Mouse (Mus musculus) thymus, adult 2 months (tissue): ENCODE measurements around the gene Tysnd1. TPM values are rescaled to one million over a fixed set of nuclear protein-coding genes. Genes with fewer than 3 reads are reported as not detected.

Experiments
- DNase-seq: peaks from one replicate; pipeline ENCODE4 v3.0.0; 2021
- H3K27ac ChIP-seq: fragments of 200-500 bp; 2 replicates; pipeline ENCODE4 v1.5.1; 2012; ENCODE audit warnings: low read length, control low read depth; ENCODE audit not compliant: control insufficient read depth, insufficient read depth
- H3K27me3 ChIP-seq: fragments of 200-500 bp; 2 replicates; pipeline ENCODE4 v1.6.1; 2012; ENCODE audit warnings: mild to moderate bottlenecking, low read length, moderate library complexity, mixed read lengths; ENCODE audit not compliant: control insufficient read depth, insufficient read depth
- H3K36me3 ChIP-seq: fragments of 200-500 bp; 2 replicates; pipeline ENCODE4 v1.6.1; 2012; ENCODE audit warnings: mild to moderate bottlenecking, low read length, moderate library complexity; ENCODE audit not compliant: control insufficient read depth, insufficient read depth
- H3K4me1 ChIP-seq: fragments of 200-500 bp; replicated peaks from 2 replicates; pipeline ENCODE4 v1.6.1; 2012; ENCODE audit warnings: low read length; ENCODE audit not compliant: control insufficient read depth, insufficient read depth
- H3K4me3 ChIP-seq: fragments of 200-500 bp; 2 replicates; pipeline ENCODE4 v1.5.1; 2012; ENCODE audit warnings: mild to moderate bottlenecking, low read length, control low read depth, moderate library complexity; ENCODE audit not compliant: control insufficient read depth, insufficient read depth
- CTCF ChIP-seq: fragments of 200-500 bp; IDR thresholded peaks from 2 replicates; pipeline ENCODE4 v1.5.1; 2012; ENCODE audit warnings: mild to moderate bottlenecking, control low read depth, low read length, moderate library complexity, borderline replicate concordance; ENCODE audit not compliant: control insufficient read depth, poor library complexity, insufficient read depth; ENCODE audit errors: extremely low read depth
- POLR2A ChIP-seq: fragments of 200-500 bp; IDR thresholded peaks from 2 replicates; pipeline ENCODE4 v1.6.1; 2012; ENCODE audit warnings: mild to moderate bottlenecking, low read length, control low read depth, moderate library complexity; ENCODE audit not compliant: control insufficient read depth, poor library complexity, insufficient read depth; ENCODE audit errors: extremely low read depth
- WGBS: fragments of 180-500 bp; shearing (Covaris S2); methylation state at CpG from one replicate; pipeline ENCODE4 v1.1.7; 2018; 5-methylcytosine and 5-hydroxymethylcytosine counted together
- polyA plus RNA-seq: library from polyadenylated mRNA; depleted of rRNA; stranded (reverse); fragments of >200 nt; gene quantifications from 2 replicates; pipeline ENCODE4 v1.2.3, GENCODE M21; 2012

Gene Tysnd1
- polyA plus RNA-seq, 1 experiment, result 91.6 TPM

DNA sequence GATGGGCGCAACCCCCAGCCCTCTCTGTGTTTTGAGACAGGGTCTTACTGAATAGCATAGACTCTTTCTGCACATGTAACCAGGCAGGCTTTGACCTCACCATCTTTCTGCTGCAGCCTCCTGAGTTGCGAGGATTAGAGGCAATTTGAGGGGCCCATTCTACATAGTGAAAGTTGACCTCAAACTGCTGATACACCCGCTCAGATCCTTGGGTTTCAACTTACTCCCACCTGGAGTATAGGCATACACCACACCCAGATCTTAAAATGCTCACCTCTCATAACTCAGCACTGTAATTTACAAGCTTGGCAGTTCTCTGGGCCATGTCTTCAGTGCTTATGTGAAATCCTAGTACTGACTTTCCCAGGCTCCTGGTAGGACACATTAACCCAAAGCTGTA is 40.1 kb upstream of the Tysnd1 start:
- H3K27ac ChIP-seq, result no peak overlapping the region
- 91% methylated on average over 3 of the region's 3 CpGs for WGBS
- no peak overlapping the region for H3K4me3 ChIP-seq
- TF ChIP-seq CTCF, result no peak
- TF ChIP-seq POLR2A, result no peak
- H3K27me3 ChIP-seq, result no peaks in the 10 kb centered on the region
- H3K36me3 ChIP-seq, result no peaks in the 10 kb centered on the region
- DNase-seq, result no peak
- no peaks in the 10 kb centered on the region for H3K4me1 ChIP-seq

DNA sequence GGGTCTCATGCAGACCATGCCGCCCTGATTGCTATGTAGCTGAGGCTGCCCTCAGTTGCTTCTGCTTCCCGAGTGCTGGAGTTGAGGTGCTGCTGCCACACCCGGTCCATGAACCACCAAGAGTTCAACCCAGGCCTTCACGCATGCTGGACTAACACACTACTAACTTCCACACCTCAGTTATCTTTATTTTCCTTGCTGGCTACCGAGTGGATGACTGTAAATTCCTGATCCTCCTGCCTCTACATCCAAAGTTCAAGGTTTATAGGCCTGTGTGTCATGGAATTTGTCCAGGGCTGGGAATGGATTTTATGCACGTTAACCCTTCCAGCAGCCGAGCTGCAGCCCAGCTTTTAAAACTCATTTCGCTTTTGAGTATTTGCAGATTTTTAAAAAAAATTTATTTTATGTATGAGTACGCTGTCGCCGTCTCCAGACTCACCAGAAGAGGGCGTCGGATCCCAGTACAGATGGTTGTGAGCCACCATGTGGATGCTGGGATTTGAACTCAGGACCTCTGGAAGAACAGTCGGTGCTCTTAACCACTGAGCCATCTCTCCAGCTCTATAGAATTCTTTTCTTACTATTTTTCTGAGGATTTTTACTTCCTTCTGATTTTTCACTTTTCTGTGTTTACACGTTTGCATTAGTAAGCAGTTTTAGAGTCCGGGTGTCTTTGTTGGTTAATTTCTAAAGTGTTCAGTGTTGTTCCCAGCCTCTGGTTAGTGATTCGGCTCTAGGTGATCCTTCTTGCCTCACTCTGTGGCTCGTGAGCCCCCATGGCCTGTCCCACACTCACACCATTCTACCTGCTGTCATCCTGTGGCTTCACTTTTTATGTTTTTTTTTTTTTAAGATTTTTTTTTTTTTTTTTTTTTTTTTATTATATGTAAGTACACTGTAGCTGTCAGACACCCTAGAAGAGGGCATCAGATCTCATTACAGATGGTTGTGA is 38.1 kb upstream of the Tysnd1 start:
- Histone ChIP-seq H3K36me3 (no peaks in the 10 kb centered on the region), H3K27me3 (no peaks in the 10 kb centered on the region), H3K27ac (no peak overlapping the region), H3K4me3 (no peak overlapping the region), H3K4me1 (no peaks in the 10 kb centered on the region)
- TF ChIP-seq CTCF (no peak), POLR2A (no peak)
- no peak for DNase-seq
- 96% methylated on average over 18 of the region's 18 CpGs for WGBS

DNA sequence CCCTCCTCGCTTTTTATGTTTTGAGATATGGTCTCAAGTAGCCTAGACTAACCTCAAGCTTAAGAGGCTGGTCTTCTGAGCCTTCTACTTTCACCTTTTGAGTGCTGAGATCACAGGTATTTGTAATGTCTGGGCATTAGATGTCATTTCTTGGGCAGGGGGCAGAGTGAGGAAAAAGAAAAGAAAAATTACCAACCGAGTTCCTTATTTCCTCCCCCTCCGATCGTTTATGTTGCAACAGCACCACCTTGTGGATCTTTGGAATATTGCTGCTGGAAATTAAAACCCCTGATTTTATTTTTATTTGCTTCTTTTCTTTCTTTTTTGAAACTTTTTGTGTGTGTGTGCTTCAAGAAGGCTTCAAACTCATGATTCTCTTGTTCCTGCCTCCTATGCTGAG is 37.3 kb upstream of the Tysnd1 start:
- TF ChIP-seq CTCF (no peak), POLR2A (no peak)
- Histone ChIP-seq H3K4me3 (no peak overlapping the region), H3K4me1 (no peaks in the 10 kb centered on the region), H3K27ac (no peak overlapping the region), H3K27me3 (no peaks in the 10 kb centered on the region), H3K36me3 (no peaks in the 10 kb centered on the region)
- WGBS, result 24% methylated on average over 4 of the region's 4 CpGs
- peak; percentile 38 for DNase-seq

DNA sequence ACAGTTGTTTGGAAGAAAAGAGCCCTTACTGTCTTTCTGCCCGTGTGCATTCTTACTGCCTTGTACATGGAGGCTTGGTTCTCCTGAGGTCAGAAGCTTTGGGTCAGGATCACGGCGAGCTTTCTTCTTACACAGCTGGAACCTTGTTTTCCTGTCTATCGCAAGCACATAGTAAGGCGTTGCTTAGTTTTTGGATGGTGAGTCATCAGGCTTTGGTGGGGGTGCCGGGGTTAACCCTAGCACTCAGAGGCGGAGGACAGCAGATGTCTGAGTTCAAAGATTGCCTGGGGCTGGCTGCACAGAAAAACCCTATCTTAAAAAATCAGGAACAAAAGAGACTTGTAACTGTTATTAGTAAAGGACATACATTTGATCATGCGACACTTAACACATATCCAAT is 33.4 kb upstream of the Tysnd1 start:
- Histone ChIP-seq H3K27me3 (no peaks in the 10 kb centered on the region), H3K36me3 (no peaks in the 10 kb centered on the region; the same call in 1 of the 2 replicates), H3K27ac (no peak overlapping the region), H3K4me1 (no peaks in the 10 kb centered on the region), H3K4me3 (no peak overlapping the region)
- TF ChIP-seq POLR2A (no peak), CTCF (no peak)
- DNase-seq, result no peak
- WGBS, result 93% methylated on average over 8 of the region's 8 CpGs

DNA sequence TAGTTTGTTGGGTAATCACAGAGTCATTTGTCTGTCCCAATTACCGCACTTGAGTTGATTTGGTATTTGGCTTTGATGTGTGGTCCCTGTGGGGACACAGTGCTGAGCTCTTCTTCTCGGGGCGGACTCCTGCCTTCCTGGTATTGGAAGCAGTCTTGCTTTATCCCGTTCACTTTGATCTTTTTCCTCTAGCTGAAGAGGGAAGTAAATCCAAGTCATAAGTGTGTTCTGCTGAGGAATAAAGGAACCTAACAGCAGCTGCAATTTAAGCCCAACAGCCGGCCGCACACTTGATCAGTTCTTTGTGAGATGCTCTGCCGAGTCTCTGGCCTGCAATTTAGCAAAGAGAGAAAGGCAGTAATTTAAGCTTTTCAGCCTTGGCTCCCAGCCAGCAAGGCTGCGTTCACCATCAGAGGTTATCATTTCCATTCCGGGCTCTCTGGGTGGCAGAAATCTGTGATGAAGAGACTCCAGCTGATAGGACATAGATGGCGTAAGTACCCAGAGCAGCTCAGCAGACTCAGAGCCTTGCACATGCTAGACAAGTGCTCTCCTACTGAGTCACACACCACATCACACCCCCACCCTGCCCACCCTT is 32.8 kb upstream of the Tysnd1 start:
- WGBS, result 95% methylated on average over 10 of the region's 10 CpGs

GRCm38 (mm10) chr10:61665111-61665510 is 30.2 kb upstream of the Tysnd1 start:
- no peak overlapping the region for H3K4me3 ChIP-seq
- H3K27me3 ChIP-seq, result no peaks in the 10 kb centered on the region
- DNase-seq, result no peak
- H3K27ac ChIP-seq, result no peak overlapping the region
- no peaks in the 10 kb centered on the region for H3K4me1 ChIP-seq
- TF ChIP-seq POLR2A, result no peak
- no peak for TF ChIP-seq CTCF
- H3K36me3 ChIP-seq, result no peaks in the 10 kb centered on the region; the same call in 1 of the 2 replicates
- WGBS, result 98% methylated on average over 10 of the region's 10 CpGs

More for the DNA sequence above, 32.8 kb upstream of the Tysnd1 start:
- TF ChIP-seq CTCF, result no peak
- no peak for TF ChIP-seq POLR2A
- H3K27ac ChIP-seq, result no peak overlapping the region
- H3K4me1 ChIP-seq, result no peaks in the 10 kb centered on the region
- H3K27me3 ChIP-seq, result no peaks in the 10 kb centered on the region
- H3K4me3 ChIP-seq, result no peak overlapping the region
- no peaks in the 10 kb centered on the region; the same call in 1 of the 2 replicates for H3K36me3 ChIP-seq
- no peak for DNase-seq

GRCm38 (mm10) chr10:61665651-61666050 is 29.7 kb upstream of the Tysnd1 start:
- DNase-seq, result no peak
- WGBS, result 96% methylated on average over 3 of the region's 3 CpGs
- Histone ChIP-seq H3K36me3 (no peaks in the 10 kb centered on the region; the same call in 1 of the 2 replicates), H3K27ac (no peak overlapping the region), H3K4me3 (no peak overlapping the region), H3K4me1 (no peaks in the 10 kb centered on the region), H3K27me3 (no peaks in the 10 kb centered on the region)
- TF ChIP-seq CTCF (no peak), POLR2A (no peak)
